Mouse (Mus musculus) liver, postnatal 0 days (tissue): ENCODE measurements around the gene Uchl3. TPM values are rescaled to one million over a fixed set of nuclear protein-coding genes. Genes with fewer than 3 reads are reported as not detected.

Source experiments
- ATAC-seq: fragments of 200-750 bp; cut with Nextera tagmentation; 2 replicates; pipeline ENCODE4 v1.8.0; 2017; ENCODE audit warnings: mild to moderate bottlenecking, moderate library complexity
- DNase-seq: peaks from one replicate; pipeline ENCODE4 v3.0.0-alpha.2; 2016
- H3K27ac ChIP-seq: fragments of 300-500 bp; sonication (generic); 2 replicates; pipeline ENCODE4 v1.5.1; 2014; ENCODE audit warnings: antibody characterized with exemption, moderate library complexity, mild to moderate bottlenecking, low read depth
- H3K27me3 ChIP-seq: fragments of 300-500 bp; sonication (generic); 2 replicates; pipeline ENCODE4 v1.6.1; 2014; ENCODE audit warnings: low read length, control low read depth, mixed read lengths; ENCODE audit not compliant: insufficient read depth
- H3K36me3 ChIP-seq: fragments of 300-500 bp; sonication (generic); replicated peaks from 2 replicates; pipeline ENCODE4 v1.6.1; 2014; ENCODE audit warnings: mild to moderate bottlenecking, control low read depth, low read length, moderate library complexity, mixed read lengths; ENCODE audit not compliant: insufficient read depth
- H3K4me1 ChIP-seq: fragments of 300-500 bp; sonication (generic); 2 replicates; pipeline ENCODE4 v1.6.1; 2014; ENCODE audit warnings: antibody characterized with exemption, mild to moderate bottlenecking, control low read depth; ENCODE audit not compliant: insufficient read depth
- H3K4me2 ChIP-seq: fragments of 300-500 bp; sonication (generic); 2 replicates; pipeline ENCODE4 v1.6.1; 2014; ENCODE audit warnings: low read depth, mild to moderate bottlenecking, low read length, moderate library complexity, mixed read lengths
- H3K4me3 ChIP-seq: fragments of 300-500 bp; sonication (generic); 2 replicates; pipeline ENCODE4 v1.5.1; 2014; ENCODE audit warnings: low read depth, low read length
- H3K9ac ChIP-seq: fragments of 300-500 bp; sonication (generic); replicated peaks from 2 replicates; pipeline ENCODE4 v1.6.1; 2014; ENCODE audit warnings: mild to moderate bottlenecking, moderate library complexity
- H3K9me3 ChIP-seq: fragments of 300-500 bp; sonication (generic); 2 replicates; pipeline ENCODE4 v1.6.1; 2016; ENCODE audit warnings: mild to moderate bottlenecking, control low read depth, low read length, mixed read lengths
- CTCF ChIP-seq: sonication (generic); IDR thresholded peaks from 2 replicates; pipeline ENCODE4 v1.5.1; 2016; ENCODE audit warnings: antibody characterized with exemption, low read depth
- EP300 ChIP-seq: IDR thresholded peaks from 2 replicates; pipeline ENCODE4 v1.6.1; 2016; ENCODE audit warnings: antibody characterized with exemption, low read depth, mild to moderate bottlenecking
- WGBS: fragments of 180-500 bp; shearing (Covaris S2); extraction: QIAGEN DNeasy Blood & Tissue Kit; methylation state at CpG from one replicate; pipeline ENCODE4 v1.1.7; 2014; ENCODE audit not compliant: insufficient replicate concordance; 5-methylcytosine and 5-hydroxymethylcytosine counted together
- polyA plus RNA-seq: library from polyadenylated mRNA; unstranded; fragments of >200 nt; fragmentation: Nextera tagmentation; extraction: Ambion mirVana; gene quantifications from 2 replicates; pipeline ENCODE4 v1.2.1, GENCODE M21; 2015

Uchl3 gene
- polyA plus RNA-seq, 1 experiment from 2014 or later, result 42.5 TPM

GRCm38 (mm10) chr14:101688406-101688805 is 34.6 kb downstream of the Uchl3 start:
- no peak overlapping the region for H3K4me2 ChIP-seq
- H3K36me3 ChIP-seq, result peaks cover 9% of the 10 kb centered on the region; the same call in 1 of the 2 replicates
- DNase-seq (no peak), ATAC-seq (no peak)
- H3K4me3 ChIP-seq, result no peak overlapping the region
- WGBS, result 75% methylated on average over 2 of the region's 2 CpGs
- H3K9me3 ChIP-seq, result no peaks in the 10 kb centered on the region
- no peak overlapping the region for H3K27ac ChIP-seq
- no peaks in the 10 kb centered on the region for H3K27me3 ChIP-seq
- no peaks in the 10 kb centered on the region for H3K4me1 ChIP-seq
- TF ChIP-seq EP300, result no peak
- no peak for TF ChIP-seq CTCF
- no peak overlapping the region for H3K9ac ChIP-seq

- H3K9me3 ChIP-seq, result no peaks in the 10 kb centered on the region
- no peak for TF ChIP-seq EP300
- no peak for TF ChIP-seq CTCF
- no peak overlapping the region for H3K9ac ChIP-seq
- no peak overlapping the region for H3K27ac ChIP-seq
- no peaks in the 10 kb centered on the region for H3K36me3 ChIP-seq
- H3K27me3 ChIP-seq, result no peaks in the 10 kb centered on the region
- no peaks in the 10 kb centered on the region for H3K4me1 ChIP-seq
- DNase-seq, result no peak
- WGBS, result 71% methylated on average over 4 of the region's 4 CpGs
- ATAC-seq, result no peak
- H3K4me3 ChIP-seq, result no peak overlapping the region
- H3K4me2 ChIP-seq, result no peak overlapping the region
These were observed 50.7 kb downstream of the Uchl3 start for GRCm38 (mm10) chr14:101704479-101704878.

- Histone ChIP-seq H3K27ac (no peak overlapping the region), H3K9ac (no peak overlapping the region), H3K9me3 (no peaks in the 10 kb centered on the region), H3K27me3 (no peaks in the 10 kb centered on the region), H3K36me3 (no peaks in the 10 kb centered on the region), H3K4me3 (no peak overlapping the region), H3K4me2 (no peak overlapping the region), H3K4me1 (no peaks in the 10 kb centered on the region)
- DNase-seq (no peak), ATAC-seq (no peak)
- TF ChIP-seq EP300 (no peak), CTCF (no peak)
- 74% methylated on average over 5 of the region's 5 CpGs for WGBS
These were observed 53.3 kb downstream of the Uchl3 start for GRCm38 (mm10) chr14:101707088-101707487.

GRCm38 (mm10) chr14:101714414-101714813 is 60.6 kb downstream of the Uchl3 start:
- DNase-seq, result no peak

GRCm38 (mm10) chr14:101729237-101729971 is 75.6 kb downstream of the Uchl3 start, which contains the start of the genes Gm9922 and Lmo7:
TSS of gene Gm9922 (minus strand) at chr14:101729814.
TSS of gene Lmo7 (plus strand) at chr14:101729957.
- Histone ChIP-seq H3K27ac (no peak within 1 kb of the TSS), H3K36me3 (no peaks in the 10 kb centered on the region), H3K9ac (peak within 1 kb of the TSS; percentile 26; the same call in 1 of the 2 replicates), H3K4me1 (peaks cover 10% of the 10 kb centered on the region; the same call in 1 of the 2 replicates), H3K4me2 (peak within 1 kb of the TSS; percentile 89), H3K9me3 (no peaks in the 10 kb centered on the region), H3K27me3 (peaks cover 37% of the 10 kb centered on the region), H3K4me3 (peak within 1 kb of the TSS; percentile 50)
- no peak for TF ChIP-seq CTCF
- TF ChIP-seq EP300, result no peak
- peak; percentile 56 for DNase-seq
- ATAC-seq, result peak; percentile 66
- 1% methylated on average over 47 of the region's 51 CpGs for WGBS

More at GRCm38 (mm10) chr14:101714414-101714813, 60.6 kb downstream of the Uchl3 start:
- ATAC-seq, result no peak
- Histone ChIP-seq H3K27ac (no peak overlapping the region), H3K4me1 (no peaks in the 10 kb centered on the region), H3K9ac (no peak overlapping the region), H3K4me3 (no peak overlapping the region), H3K4me2 (no peak overlapping the region), H3K9me3 (no peaks in the 10 kb centered on the region), H3K27me3 (no peaks in the 10 kb centered on the region), H3K36me3 (no peaks in the 10 kb centered on the region)
- WGBS, result 73% methylated on average over 2 of the region's 2 CpGs
- TF ChIP-seq CTCF, result no peak
- no peak for TF ChIP-seq EP300

- H3K9me3 ChIP-seq, result no peaks in the 10 kb centered on the region
- TF ChIP-seq EP300, result no peak
- TF ChIP-seq CTCF, result no peak
- peaks cover 37% of the 10 kb centered on the region for H3K27me3 ChIP-seq
- 2% methylated on average over 28 of the region's 28 CpGs for WGBS
- no peak for DNase-seq
- peak overlapping the region; percentile 50 for H3K4me3 ChIP-seq
- no peaks in the 10 kb centered on the region for H3K36me3 ChIP-seq
- no peak overlapping the region for H3K27ac ChIP-seq
- H3K4me2 ChIP-seq, result peak overlapping the region; percentile 89
- H3K9ac ChIP-seq, result peak overlapping the region; percentile 26; the same call in 1 of the 2 replicates
- peaks cover 10% of the 10 kb centered on the region; the same call in 1 of the 2 replicates for H3K4me1 ChIP-seq
- ATAC-seq, result no peak
These were observed 76.4 kb downstream of the Uchl3 start for GRCm38 (mm10) chr14:101729972-101730692.
